In genomic region chr5:74261016-74261415, GRCm38 (mm10) we compare ENCODE assay signal across 8 mouse cellular contexts.
DNase-seq lines count a peak whose midpoint lies in the region; ATAC-seq and TF ChIP-seq lines count a peak whose summit lies in the region.

No protein-coding gene starts in this region.

- H3K9me3 ChIP-seq in hindbrain, embryonic 10.5 days = no peaks in the 10 kb centered on the region
- no peaks in the 10 kb centered on the region for H3K9me3 ChIP-seq in hindbrain, embryonic 16.5 days (ENCODE audit: control insufficient read depth, low read length)
- H3K9me3 ChIP-seq in hindbrain, embryonic 11.5 days (ENCODE audit: control insufficient read depth, low read length) = no peaks in the 10 kb centered on the region

- H3K4me2 ChIP-seq in hindbrain, embryonic 16.5 days (ENCODE audit: low read length) = no peak overlapping the region
- no peak overlapping the region for H3K4me2 ChIP-seq in hindbrain, embryonic 11.5 days (replicated peaks; ENCODE audit: low read depth, low read length)
- no peak overlapping the region for H3K4me2 ChIP-seq in myocyte (ENCODE audit: low read depth)

- no peak for ATAC-seq in hindbrain, embryonic 16.5 days
- no peak for ATAC-seq in hindbrain, embryonic 11.5 days (ENCODE audit: low FRiP score)

- H3K4me3 ChIP-seq in hindbrain, embryonic 10.5 days = no peak overlapping the region
- H3K4me3 ChIP-seq in hindbrain, embryonic 16.5 days (ENCODE audit: low read length) = no peak overlapping the region
- H3K4me3 ChIP-seq in hindbrain, embryonic 11.5 days (ENCODE audit: low read depth, low read length) = no peak overlapping the region
- H3K4me3 ChIP-seq in myocyte = no peak overlapping the region

- WGBS in hindbrain, embryonic 10.5 days = 74% methylated on average over 6 of the region's 6 CpGs
- WGBS in hindbrain, embryonic 16.5 days = 32% methylated on average over 6 of the region's 6 CpGs
- WGBS in hindbrain, embryonic 11.5 days = 61% methylated on average over 6 of the region's 6 CpGs

- peaks cover 51% of the 10 kb centered on the region for H3K4me1 ChIP-seq in hindbrain, embryonic 10.5 days (replicated peaks)
- no peaks in the 10 kb centered on the region; the same call in 1 of the 2 replicates for H3K4me1 ChIP-seq in hindbrain, embryonic 16.5 days (ENCODE audit: control insufficient read depth, insufficient read depth, low read depth, low read length)
- peaks cover 7% of the 10 kb centered on the region for H3K4me1 ChIP-seq in hindbrain, embryonic 11.5 days (replicated peaks; ENCODE audit: control insufficient read depth, insufficient read depth, low read length)

- no peaks in the 10 kb centered on the region for H3K36me3 ChIP-seq in hindbrain, embryonic 10.5 days
- no peaks in the 10 kb centered on the region for H3K36me3 ChIP-seq in hindbrain, embryonic 16.5 days (ENCODE audit: control insufficient read depth, insufficient read depth, low read length)
- no peaks in the 10 kb centered on the region for H3K36me3 ChIP-seq in hindbrain, embryonic 11.5 days (ENCODE audit: control insufficient read depth, insufficient read depth, low read length)
- no peaks in the 10 kb centered on the region for H3K36me3 ChIP-seq in myocyte (ENCODE audit: control insufficient read depth, insufficient read depth)

- no peaks in the 10 kb centered on the region for H3K27me3 ChIP-seq in hindbrain, embryonic 10.5 days (ENCODE audit: insufficient read depth, poor library complexity, severe bottlenecking)
- H3K27me3 ChIP-seq in hindbrain, embryonic 16.5 days (replicated peaks; ENCODE audit: control insufficient read depth, insufficient read depth, low read length) = no peaks in the 10 kb centered on the region
- no peaks in the 10 kb centered on the region for H3K27me3 ChIP-seq in hindbrain, embryonic 11.5 days (ENCODE audit: control insufficient read depth, insufficient read depth, low read length)
- H3K27me3 ChIP-seq in myocyte (ENCODE audit: control insufficient read depth, insufficient read depth, insufficient read length) = no peaks in the 10 kb centered on the region

- no peak for DNase-seq in hindbrain, embryonic 10.5 days (ENCODE audit: low spot score)
- peak; percentile 13 for DNase-seq in T-cell, adult 2 months (ENCODE audit: low spot score)
- no peak for DNase-seq in hindbrain, embryonic 11.5 days (ENCODE audit: low spot score)
- no peak for DNase-seq in layer of hippocampus, postnatal 10 days (ENCODE audit: low spot score in 2 of 2)
- no peak for DNase-seq in cerebellum, postnatal 36 days
- no peak for DNase-seq in left cerebral cortex, adult 8-10 months (ENCODE audit: low spot score in 2 of 2)

- no peak overlapping the region for H3ac ChIP-seq in myocyte (ENCODE audit: control insufficient read depth, insufficient read length)

- H3K27ac ChIP-seq in hindbrain, embryonic 10.5 days = 0 out of 2 replicates have a peak overlapping the region, but pooled peaks have one; percentile 80
- H3K27ac ChIP-seq in hindbrain, embryonic 16.5 days (ENCODE audit: low read depth, low read length) = no peak overlapping the region
- H3K27ac ChIP-seq in hindbrain, embryonic 11.5 days (ENCODE audit: low read depth, low read length) = 0 out of 2 replicates have a peak overlapping the region, but pooled peaks have one; percentile 3

- H3K79me2 ChIP-seq in myocyte (ENCODE audit: control insufficient read depth, insufficient read depth) = no peaks in the 10 kb centered on the region

- no peak overlapping the region for H3K9ac ChIP-seq in hindbrain, embryonic 16.5 days (ENCODE audit: low read depth, low read length)
- H3K9ac ChIP-seq in hindbrain, embryonic 11.5 days (ENCODE audit: low read depth, low read length) = no peak overlapping the region

- no peak for TF ChIP-seq POLR2A in myocyte (IDR thresholded peaks at IDR 0.05; ENCODE audit: insufficient read length, low read depth)

TF ChIP-seq in myocyte, 11 proteins besides CTCF, POLR2A, EP300 and RAD21:
- TF ChIP-seq TCF3 (IDR thresholded peaks at IDR 0.05; ENCODE audit: insufficient read length, low read depth) = peak; percentile 10
- no peak for TF ChIP-seq POLR2AphosphoS2 (IDR thresholded peaks at IDR 0.05; ENCODE audit: insufficient read length, low read depth)
- TF ChIP-seq TCF12 (IDR thresholded peaks at IDR 0.05; ENCODE audit: insufficient read depth, poor library complexity, severe bottlenecking) = peak; percentile 89
- peak; percentile 30 to 93 (median 72) for TF ChIP-seq MYOG (IDR thresholded peaks at IDR 0.05; ENCODE audit: control insufficient read depth in 1 of 3, insufficient read depth in 1 of 3, insufficient read length in 2 of 3, low read depth in 2 of 3)
- TF ChIP-seq MYOD1 (IDR thresholded peaks at IDR 0.05; ENCODE audit: control insufficient read depth in 1 of 3, insufficient read length in 2 of 3, low read depth in 2 of 3) = peak; percentile 72 to 89 (median 85)
- no peak for TF ChIP-seq REST (IDR thresholded peaks at IDR 0.05; ENCODE audit: insufficient read depth, insufficient read length)
